Mouse (Mus musculus): ENCODE results near the gene Snx10.

GRCm38 (mm10) chr6:51533467-51534200 lies 9.9 kb downstream of the Snx10 start:
- TF ChIP-seq CTCF (IDR thresholded peaks at IDR 0.05; ENCODE audit: low read depth) (no peak), EP300 (IDR thresholded peaks at IDR 0.05; ENCODE audit: low read depth) (no peak)
